Mouse (Mus musculus): Measurements from ENCODE around the gene Tlk1.

The Tlk1 gene

DNA sequence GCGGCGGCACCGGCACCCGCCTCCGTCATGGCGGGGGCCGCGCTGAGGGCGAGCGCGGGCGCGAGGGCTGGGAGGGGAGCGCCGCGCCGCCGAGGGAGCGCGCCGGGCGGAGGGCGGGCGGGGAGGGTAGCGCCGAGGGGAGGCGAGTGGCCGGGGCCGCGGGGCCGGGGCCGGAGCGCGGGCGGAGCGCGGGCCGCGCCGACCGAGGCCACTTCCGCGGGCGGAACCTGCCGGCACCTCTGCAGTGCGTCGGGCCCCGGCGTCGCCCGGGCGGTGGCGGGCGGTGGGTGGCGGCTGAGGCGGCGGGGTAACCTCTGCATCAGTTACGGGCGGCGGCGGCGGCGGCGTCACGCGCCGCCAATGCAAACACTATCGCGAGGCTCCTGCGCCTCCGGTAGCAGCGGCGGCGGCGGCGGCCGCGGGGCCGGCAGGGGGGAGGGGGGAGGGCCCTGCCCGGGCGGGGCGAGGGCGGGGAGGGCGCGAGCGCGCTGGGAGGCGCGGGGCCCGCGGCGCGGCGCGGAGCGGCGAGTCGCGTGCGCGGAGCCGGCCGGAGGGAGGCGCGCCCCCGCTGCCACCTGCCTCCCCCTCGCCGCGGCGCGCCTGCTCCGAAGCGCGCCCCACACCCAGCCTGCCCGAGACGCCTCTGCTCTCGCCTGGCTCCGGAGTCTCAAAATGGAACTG is at the start of gene Tlk1:
Tlk1 (minus strand) TSS at position 358 of the 681 bp plus-strand sequence.
- peak; percentile 91 for DNase-seq (ENCODE audit: low read depth, low spot score)

DNA sequence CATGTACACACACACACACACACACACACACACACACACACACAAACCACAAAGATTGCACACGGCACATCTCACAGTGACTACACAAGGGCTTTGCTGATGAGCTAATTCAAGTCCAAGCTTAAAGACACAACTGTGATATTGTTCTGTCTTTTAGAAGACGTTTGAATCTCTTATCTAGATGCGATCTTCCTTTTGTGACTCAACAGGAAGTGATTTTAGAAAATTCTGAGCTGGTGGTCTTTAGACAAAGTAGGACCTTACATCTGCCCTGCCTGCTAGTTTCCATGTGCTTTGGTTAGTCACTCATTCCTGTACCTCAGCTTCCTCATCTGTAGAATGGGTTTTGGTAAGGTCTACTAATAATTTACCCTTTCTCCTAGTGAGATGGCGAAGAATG is 49.6 kb upstream of the Tlk1 start:
- peak; percentile 49 for DNase-seq (ENCODE audit: low read depth, low spot score)

DNA sequence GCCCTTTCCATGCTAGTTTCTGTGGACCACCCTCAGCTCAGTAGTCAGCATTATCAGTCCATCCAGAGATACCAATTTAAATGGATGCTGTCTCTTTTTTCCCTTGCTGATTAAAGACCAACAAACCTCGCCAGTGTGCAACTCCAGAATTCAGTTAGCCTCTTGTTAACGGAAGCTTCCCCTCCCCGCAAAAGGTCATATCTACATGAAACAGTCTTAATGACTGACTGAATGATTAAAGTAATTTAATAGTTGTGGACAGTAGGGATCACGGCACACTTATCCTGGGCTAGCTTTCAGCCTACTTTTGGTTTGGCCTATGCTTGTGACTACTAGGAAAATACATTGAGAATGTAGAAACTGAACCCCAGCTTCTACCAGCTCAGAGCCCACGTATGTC is 47.6 kb upstream of the Tlk1 start:
- no peak for DNase-seq (ENCODE audit: low read depth, low spot score)

DNA sequence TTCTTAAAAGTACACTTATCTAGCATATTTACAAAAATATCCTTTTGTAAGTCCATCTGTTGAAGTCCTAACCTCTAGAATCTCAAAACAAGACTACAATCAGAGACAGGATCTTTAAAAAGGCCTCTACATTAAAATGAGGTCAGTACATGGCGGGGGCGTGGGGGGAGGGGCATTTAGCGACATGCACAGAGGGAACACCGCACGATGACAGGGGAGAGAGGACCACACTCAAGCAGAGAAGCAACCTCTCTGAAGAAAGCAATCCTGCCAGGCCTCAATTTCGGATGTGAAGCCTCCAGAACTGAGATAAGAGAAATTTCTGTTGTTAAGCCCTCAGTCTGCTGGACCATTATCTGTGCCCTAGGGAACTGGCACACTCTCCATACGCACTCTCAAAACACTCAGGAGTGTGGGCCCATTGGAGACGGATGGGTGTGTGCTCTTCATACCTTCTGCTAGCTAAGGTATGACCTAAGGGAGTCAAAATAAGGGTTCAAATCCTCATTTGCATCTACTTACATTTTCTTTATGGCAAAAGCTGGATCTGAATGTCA is 46.0 kb upstream of the Tlk1 start:
- no peak for DNase-seq (ENCODE audit: low read depth, low spot score)

DNA sequence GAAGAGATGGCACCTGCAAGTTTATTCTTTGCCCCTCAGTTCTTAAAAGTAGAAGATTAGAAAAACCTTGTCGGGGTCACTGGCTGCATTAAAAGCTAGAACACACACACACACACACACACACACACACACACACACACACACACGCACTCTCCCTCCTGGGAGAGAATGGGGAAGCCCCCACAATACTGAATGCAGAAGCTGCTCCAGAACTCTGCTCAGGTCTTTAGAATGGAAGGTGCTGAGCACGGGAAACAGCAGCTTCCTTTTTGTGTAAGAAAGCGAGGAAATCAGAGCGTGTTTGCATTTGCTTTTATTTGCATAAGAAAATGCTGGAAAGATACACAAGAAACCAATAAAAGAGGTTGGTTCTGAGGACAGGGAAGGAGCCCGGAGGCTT is 45.3 kb upstream of the Tlk1 start:
- DNase-seq (ENCODE audit: low read depth, low spot score), result no peak

DNA sequence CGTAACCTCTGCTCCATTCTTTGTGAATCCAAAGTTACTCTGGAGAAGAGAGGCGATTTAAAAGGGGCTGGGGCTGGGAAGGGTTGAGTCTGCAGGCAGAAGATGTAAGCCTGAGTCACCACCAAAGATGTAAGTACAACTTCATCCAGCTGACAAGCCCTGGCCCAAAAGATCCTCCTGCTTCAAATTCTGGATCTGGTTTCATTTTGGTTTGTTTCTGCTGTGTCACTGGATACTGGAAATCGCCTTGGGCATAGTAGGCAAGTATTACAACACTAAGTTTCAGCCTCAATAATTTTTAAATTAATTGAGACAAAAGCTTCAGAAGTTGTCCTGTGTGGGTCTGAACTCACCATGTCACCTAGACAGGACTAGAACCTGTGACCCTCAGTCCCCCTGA is 43.6 kb upstream of the Tlk1 start:
- no peak for DNase-seq (ENCODE audit: low read depth, low spot score)

DNA sequence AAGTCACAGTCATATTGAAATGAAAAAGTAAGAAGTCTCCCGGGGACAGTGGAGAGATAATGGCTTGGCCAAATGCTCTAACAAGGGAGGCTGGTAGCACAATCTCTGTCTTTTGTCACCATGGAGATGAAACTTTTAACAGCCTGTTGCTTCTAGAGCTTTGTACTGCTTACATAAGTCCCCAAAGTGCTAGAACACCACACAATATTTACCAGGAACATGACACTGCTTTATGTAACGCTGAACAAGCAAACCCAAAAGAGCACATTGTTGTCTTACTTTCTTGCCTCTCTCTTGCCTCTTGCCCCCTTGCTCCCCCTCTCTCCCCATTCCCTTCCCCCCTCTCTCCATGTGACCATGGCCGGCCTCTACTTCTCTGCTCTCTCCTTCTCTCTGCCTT is 41.7 kb upstream of the Tlk1 start:
- DNase-seq (ENCODE audit: low read depth, low spot score), result no peak

DNA sequence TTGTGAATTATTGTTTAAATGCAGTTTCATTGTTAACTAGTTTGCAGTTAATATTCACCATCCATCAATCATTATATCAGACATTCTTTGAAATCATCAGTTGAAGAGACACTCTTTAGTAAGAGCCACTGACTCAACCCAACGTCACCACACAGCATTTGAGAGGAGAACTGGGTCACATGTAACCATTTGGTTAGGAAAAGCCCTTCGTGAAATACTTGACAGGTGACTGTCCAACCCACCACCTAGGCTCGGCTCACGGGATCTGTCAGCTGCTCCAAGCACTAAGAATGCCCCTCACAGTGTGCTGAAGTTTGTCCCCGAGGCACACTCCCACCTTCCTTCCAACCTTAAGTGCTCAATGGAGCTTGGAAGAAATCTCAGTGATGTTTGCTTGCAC is 37.4 kb upstream of the Tlk1 start:
- DNase-seq (ENCODE audit: low read depth, low spot score), result no peak

DNA sequence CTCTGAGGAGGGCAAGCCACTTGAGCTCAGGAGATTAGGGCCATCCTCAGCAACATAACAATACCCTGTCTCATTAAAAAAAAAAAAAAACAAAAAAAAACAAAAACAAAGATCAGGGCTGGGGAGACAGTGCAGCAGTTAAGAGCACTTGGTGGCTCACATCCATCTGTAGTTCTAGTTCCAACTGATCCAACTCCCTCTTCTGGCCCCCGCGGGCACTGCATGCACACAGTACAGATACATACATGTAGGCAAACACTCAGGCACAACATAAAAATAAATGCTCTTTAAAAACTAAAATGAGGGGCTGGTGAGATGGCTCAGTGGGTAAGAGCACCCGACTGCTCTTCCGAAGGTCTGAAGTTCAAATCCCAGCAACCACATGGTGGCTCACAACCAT is 34.2 kb upstream of the Tlk1 start:
- no peak for DNase-seq (ENCODE audit: low read depth, low spot score)

DNA sequence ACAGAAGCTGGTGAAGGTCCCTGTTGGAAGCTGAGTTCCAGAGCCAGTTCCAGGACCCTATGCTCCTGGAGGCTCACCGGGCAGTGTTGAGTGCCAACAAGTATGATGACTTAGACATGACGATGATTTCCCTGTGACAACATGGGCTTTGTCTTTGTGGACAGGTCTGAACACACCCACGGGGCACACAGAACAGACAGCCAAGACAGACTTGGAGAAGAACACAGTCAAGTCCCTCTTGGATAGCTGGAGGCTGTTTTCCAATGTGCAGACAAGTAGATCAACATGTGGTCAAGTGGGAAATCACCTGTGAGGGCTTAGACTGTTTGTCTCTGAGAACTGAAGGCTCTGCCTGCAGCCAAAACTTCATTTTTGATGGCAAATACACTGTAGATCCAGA is 31.4 kb upstream of the Tlk1 start:
- no peak for DNase-seq (ENCODE audit: low read depth, low spot score)

DNA sequence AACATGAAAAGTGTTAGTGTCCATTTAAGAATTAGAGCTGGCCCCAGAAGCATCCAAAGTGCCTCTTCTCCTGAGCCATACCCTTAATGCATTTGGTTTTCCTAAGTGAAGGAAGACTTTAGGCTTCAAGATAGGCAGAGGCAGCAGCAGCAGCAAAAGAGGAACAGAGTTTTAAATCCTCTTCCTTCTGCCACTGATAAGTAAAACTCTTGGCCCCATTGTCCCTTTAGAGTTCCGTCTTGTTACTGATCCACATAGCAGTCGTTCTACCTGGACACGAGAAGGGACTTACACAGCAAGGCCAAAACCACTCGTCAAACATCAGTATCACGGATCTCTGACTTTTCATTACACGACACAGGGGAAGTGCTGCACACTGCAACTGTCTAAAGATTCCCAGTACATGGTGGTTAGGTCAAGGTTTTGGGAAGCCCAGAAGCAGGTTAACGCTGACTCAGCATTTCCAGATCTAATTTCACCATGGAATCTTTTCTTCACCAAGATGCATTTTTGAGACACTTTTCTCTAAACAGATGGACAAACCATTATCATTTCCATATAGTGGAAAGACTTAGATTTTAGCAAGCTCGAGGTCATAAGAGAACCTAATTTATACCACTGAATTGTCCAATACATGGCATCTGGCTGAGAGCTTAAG is 28.8 kb upstream of the Tlk1 start:
- DNase-seq (ENCODE audit: low read depth, low spot score), result no peak

DNA sequence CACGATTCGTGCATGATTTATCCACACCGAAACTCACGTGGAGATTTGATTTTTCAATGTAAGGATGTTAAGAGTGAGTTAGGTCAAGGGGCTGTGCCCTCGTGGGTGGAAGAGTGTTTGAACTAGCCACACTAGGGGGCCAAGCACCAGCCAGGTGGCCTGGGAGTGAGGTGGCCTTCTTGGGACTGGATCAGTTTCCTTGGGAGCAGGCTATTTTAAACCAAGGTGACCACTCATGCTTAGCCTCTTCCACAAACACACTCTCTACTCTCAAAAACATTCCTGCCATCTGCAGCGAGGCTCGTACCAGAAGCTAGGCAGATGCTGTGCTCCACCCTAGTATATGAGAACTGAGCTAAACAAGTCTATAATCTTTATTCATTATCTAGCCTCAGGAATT is 27.8 kb upstream of the Tlk1 start:
- no peak for DNase-seq (ENCODE audit: low read depth, low spot score)

DNA sequence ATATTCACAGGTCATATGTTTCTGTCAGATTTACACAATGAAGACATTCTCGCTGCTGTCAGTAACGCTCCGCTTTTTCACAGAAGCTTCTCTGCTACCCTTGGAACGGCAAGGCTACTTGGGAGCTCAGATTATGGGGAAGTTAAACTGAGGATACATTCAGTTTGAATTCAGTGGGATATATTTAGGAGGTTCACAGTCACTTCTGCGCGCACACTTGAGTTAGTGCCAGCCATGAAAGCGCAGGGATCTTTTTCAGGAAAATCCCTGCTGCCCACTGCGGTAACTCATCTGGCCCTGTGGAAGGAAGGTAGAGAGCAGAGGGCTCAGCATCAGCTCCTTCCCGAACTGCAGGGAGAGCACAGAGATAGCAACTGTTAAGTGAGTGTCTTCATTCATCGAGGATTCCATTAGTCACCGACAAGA is 27.3 kb upstream of the Tlk1 start:
- no peak for DNase-seq (ENCODE audit: low read depth, low spot score)

DNA sequence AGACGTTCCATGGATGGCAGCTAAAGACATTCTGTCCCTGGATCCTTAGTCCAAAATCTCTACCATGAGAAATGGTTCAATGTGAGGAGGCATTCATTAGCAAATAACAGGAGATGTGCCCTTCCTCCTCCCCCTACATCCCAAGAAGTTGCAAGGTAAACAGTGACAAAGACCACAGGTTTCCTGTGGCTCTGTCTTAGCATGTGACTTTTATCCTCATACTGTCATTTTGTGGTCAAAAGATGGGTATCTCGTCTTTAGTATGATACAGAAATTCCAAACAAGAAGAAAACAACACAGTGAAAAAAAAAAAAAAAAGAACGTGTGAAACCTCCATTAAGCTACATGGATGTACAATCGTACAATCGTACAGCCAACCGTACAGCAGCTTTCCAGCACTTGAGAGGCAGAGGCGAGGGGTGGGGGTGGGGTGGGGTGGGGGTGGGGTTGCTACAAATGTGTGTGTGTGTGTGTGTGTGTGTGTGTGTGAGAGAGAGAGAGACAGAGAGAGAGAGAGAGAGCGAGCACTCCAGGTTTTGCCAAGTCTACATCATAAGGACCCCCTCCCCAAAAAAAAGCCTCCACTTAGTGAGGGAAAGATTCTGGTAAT is 26.8 kb upstream of the Tlk1 start:
- DNase-seq (ENCODE audit: low read depth, low spot score), result peak; percentile 66

DNA sequence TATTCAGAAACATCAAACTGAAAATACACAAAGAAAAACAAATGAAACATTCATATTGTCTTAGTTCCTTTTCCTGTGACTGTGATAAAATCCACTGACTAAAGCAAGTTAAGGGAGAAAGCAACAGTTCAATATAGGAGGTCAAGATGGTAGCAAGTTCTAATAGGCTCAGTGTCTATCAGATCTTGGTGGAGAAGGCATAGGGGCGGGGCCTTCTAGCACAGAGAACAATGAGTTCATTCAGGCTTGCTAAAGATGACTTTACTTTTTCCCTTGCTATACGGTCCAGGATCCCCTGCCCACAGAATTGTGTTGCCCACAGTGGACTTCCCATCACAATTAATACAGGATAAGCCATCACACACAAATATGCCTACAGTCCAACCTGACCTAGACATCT is 20.3 kb upstream of the Tlk1 start:
- no peak for DNase-seq (ENCODE audit: low read depth, low spot score)

DNA sequence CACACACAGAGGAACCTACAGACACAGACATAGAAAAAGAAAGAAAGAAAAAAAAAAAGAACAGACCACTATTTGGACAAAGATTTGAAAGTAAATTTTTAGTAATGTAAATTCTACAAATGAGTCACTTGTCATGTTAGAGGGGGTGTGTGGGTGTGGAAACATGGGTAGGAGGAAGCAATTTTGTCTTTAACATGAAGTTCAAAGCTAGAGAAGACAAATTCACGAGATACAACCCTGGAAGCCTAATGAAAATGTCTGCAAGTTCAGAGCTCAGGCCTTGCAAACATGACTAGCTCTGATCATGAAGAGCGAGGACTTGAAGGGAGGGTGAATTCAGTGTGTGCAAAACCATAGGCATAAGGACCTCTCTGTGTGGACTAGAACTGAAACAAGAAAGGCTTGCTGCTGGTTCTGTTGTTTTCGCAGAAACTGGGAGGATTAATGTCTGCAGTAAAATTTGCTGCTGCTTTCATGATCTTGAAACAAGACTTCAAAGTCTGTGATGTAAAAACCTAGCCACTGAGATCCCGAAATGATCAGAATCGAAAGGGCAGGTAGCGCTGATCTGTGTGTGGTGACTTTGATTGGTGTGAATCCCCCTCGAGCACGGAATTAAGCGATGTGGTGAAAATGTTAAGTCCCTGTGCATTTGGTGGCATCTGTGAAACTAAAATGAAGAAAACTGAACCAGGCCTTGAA is 19.3 kb upstream of the Tlk1 start:
- peak; percentile 79 for DNase-seq (ENCODE audit: low read depth, low spot score)

DNA sequence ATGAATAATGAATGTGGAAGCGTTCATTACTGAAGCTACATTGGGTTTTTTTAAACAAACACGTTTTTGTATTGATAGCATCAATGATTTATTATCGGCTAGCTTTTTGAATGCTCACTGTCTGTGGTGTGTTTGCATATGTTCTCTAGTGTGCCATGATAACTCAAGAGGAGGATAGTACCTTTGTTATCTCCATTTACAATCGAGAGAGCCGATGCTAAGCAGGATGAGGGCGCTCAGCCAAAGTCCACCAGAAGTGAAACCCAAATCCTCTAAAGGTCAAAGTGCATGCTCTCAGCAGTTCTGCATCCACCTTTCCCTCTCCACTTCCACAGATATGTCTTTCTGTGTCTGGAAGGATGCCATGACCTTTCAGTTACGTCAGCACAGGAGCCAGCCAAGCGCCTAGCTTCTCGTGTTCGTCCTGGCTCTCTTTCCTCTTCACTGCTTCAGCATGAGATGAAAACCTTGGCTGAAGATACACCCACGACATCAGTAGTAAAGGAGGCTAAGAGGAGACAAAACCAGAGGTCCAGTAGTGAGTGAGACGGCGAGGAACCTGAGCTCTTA is 16.6 kb upstream of the Tlk1 start:
- no peak for DNase-seq (ENCODE audit: low read depth, low spot score)

DNA sequence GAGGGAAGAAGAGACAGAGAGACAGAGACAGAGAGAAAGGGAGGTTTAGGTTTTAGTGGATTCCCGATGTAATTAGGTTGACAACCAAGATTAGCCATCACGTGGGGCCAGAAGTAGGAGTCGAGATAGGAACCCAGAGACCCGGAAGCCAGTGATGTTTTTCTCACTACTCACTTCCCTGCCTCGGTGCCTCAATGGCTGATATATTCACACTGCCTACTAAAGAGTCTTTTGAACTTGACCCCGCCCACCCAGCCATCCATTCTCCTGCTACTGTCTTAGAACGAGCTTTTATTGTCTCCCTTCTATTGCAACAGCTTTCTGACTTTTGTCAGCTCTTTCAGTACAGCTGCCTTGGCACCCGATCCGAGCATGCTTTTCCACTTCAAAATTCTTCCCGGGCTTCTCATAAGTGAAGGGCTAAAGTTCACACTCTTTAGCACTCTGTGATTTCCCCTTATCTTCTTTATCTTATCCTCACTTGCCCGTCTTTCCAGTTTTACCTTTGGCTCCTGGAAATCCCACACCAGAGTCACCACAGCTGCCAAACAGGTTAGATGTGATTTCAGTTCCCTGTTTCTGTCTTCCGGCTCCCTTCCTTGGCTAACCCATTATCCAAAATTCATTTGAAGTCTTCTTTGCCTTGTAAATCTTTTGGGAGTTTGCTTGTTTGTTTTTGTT is 13.1 kb upstream of the Tlk1 start:
- DNase-seq (ENCODE audit: low read depth, low spot score), result peak; percentile 62

DNA sequence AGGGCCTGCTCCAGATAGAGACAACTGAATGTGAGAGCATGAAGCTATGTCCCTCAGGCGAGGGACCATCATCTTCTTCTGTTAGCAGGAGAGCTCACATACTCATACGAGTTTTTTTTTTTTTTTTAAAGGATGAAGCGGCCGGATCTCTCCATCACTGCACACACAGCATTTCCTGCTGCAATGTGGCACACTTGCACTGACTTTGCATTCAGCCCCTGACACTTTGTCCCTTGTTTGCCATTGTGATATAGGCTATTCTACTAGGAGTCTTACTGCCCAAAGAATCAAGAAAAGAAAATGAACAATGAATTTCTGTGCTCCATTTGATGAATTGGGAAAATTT is 10.8 kb upstream of the Tlk1 start:
- peak; percentile 48 for DNase-seq (ENCODE audit: low read depth, low spot score)

DNA sequence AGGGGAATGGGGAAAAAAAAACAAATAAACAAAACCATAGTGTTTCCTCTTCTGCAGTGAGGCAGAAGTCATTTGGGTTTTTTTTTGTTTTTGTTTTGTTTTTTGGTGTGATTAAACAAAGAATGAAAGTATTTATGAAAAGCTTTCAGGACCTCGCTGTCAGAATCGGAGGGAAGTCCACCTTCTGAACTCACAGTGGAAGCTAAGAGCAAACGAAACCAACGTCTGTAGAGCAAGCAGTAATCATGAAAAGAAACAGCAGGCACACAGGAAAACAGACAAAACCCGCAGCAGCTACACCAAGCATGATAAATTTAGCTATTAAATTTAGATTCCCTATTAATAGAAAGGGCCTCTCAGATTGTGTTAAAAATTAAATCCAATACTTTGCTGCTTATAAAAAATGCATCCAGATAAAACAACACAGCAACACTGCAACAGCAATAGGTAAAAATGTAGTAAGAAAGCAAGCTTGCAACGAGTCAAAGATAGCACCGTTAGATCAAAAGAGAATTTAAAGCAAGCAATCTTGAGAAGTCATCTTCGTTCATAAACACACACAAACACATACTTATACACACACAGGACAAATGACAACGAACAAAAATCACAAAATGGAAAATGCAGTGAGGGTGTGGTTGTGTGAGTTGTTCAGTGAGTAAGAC is 10.2 kb upstream of the Tlk1 start:
- peak; percentile 59 for DNase-seq (ENCODE audit: low read depth, low spot score)

DNA sequence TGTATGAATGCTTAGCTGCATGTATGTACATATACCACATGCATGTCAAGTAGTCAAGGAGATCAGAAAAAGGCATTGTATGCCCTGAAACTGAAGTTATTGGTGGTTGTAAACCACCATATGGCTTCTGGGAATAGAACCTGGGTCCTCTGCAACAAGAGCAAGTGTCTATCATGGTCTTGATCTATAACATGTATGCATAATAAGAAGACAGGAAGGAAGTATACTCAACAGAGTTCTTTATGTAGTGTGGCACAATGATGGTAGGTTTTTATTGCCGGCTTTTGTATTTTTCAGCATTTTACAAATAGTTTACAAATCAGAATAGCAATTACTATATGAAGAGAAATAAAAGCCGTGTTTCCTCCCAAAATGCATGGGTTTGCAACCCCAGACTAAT is 9.7 kb upstream of the Tlk1 start:
- peak; percentile 42 for DNase-seq (ENCODE audit: low read depth, low spot score)
